In genomic region chr4:120360011-120360521, GRCm38 (mm10) we compare ENCODE assay signal across 11 mouse cellular contexts. TPM values are rescaled to one million over a fixed set of nuclear protein-coding genes. Genes with fewer than 3 reads are reported as not detected.
DNase-seq lines count a peak whose midpoint lies in the region; ATAC-seq lines count a peak whose summit lies in the region.
"Had no signal": no experiment of that assay in that cellular context is flagged by ENCODE, and none has a peak within 500 bp of the region (broad histone marks: within the 10 kb centered on the region; RNA-seq: fewer than 3 reads in every experiment).

No protein-coding gene starts in this region.

- peaks cover 18% of the 10 kb centered on the region for H3K4me1 ChIP-seq in hindbrain, embryonic 16.5 days (ENCODE audit: control insufficient read depth, insufficient read depth, low read depth, low read length)
- H3K4me1 ChIP-seq in midbrain, embryonic 10.5 days = peaks cover 21% of the 10 kb centered on the region
- H3K4me1 ChIP-seq in stomach, embryonic 16.5 days (ENCODE audit: control insufficient read depth, insufficient read depth, low read length) = no peaks in the 10 kb centered on the region
- H3K4me1 ChIP-seq: heart, embryonic 13.5 days had no signal

- H3K4me3 ChIP-seq in hindbrain, embryonic 16.5 days (ENCODE audit: low read length) = no peak overlapping the region
- H3K4me3 ChIP-seq in midbrain, embryonic 10.5 days = no peak overlapping the region
- no peak overlapping the region for H3K4me3 ChIP-seq in stomach, embryonic 16.5 days (replicated peaks; ENCODE audit: low read length)
- H3K4me3 ChIP-seq: heart, embryonic 13.5 days had no signal

- WGBS in hindbrain, embryonic 16.5 days = 7% methylated on average over 7 of the region's 8 CpGs
- 4% methylated on average over 8 of the region's 8 CpGs for WGBS in midbrain, embryonic 10.5 days
- WGBS in stomach, embryonic 16.5 days = 7% methylated on average over 8 of the region's 8 CpGs

- DNase-seq in heart, adult 11 months = peak; percentile 64
- DNase-seq in heart, postnatal 36 days = no peak
- DNase-seq in midbrain, embryonic 10.5 days (ENCODE audit: low spot score) = no peak
- DNase-seq in adrenal gland, postnatal 25 days = no peak
- no peak for DNase-seq in cerebellum, adult 18-20 months
- DNase-seq in ovary, postnatal 14 days (ENCODE audit: low spot score) = no peak
- DNase-seq: embryo, embryonic 11 days; thymus, postnatal 25 days had no signal

- H3K27me3 ChIP-seq in hindbrain, embryonic 16.5 days (replicated peaks; ENCODE audit: control insufficient read depth, insufficient read depth, low read length) = no peaks in the 10 kb centered on the region
- peaks cover 27% of the 10 kb centered on the region for H3K27me3 ChIP-seq in midbrain, embryonic 10.5 days (ENCODE audit: low read depth, poor library complexity, severe bottlenecking)
- no peaks in the 10 kb centered on the region for H3K27me3 ChIP-seq in stomach, embryonic 16.5 days (ENCODE audit: control insufficient read depth, insufficient read depth, low read length)

- peak overlapping the region; percentile 63 for H3K27ac ChIP-seq in hindbrain, embryonic 16.5 days (ENCODE audit: low read depth, low read length)
- peak overlapping the region; percentile 52; the same call in 1 of the 2 replicates for H3K27ac ChIP-seq in midbrain, embryonic 10.5 days (replicated peaks)
- no peak overlapping the region for H3K27ac ChIP-seq in stomach, embryonic 16.5 days (ENCODE audit: low read length)
- H3K27ac ChIP-seq: heart, embryonic 13.5 days had no signal

- peak; percentile 71 for ATAC-seq in hindbrain, embryonic 16.5 days
- ATAC-seq in stomach, embryonic 16.5 days (ENCODE audit: insufficient read depth, low FRiP score) = 0 out of 2 replicates have a peak, but pooled peaks have one; percentile 29

- H3K36me3 ChIP-seq in hindbrain, embryonic 16.5 days (ENCODE audit: control insufficient read depth, insufficient read depth, low read length) = no peaks in the 10 kb centered on the region
- no peaks in the 10 kb centered on the region for H3K36me3 ChIP-seq in midbrain, embryonic 10.5 days
- no peaks in the 10 kb centered on the region for H3K36me3 ChIP-seq in stomach, embryonic 16.5 days (ENCODE audit: control insufficient read depth, insufficient read depth, low read length)
- H3K36me3 ChIP-seq: heart, embryonic 13.5 days had no signal

- no peaks in the 10 kb centered on the region for H3K9me3 ChIP-seq in hindbrain, embryonic 16.5 days (ENCODE audit: control insufficient read depth, low read length)
- no peaks in the 10 kb centered on the region for H3K9me3 ChIP-seq in midbrain, embryonic 10.5 days (replicated peaks)
- H3K9me3 ChIP-seq in stomach, embryonic 16.5 days (replicated peaks; ENCODE audit: control insufficient read depth, low read length) = no peaks in the 10 kb centered on the region
- H3K9me3 ChIP-seq: heart, embryonic 13.5 days had no signal

- H3K9ac ChIP-seq in hindbrain, embryonic 16.5 days (ENCODE audit: low read depth, low read length) = peak overlapping the region; percentile 33
- H3K9ac ChIP-seq in stomach, embryonic 16.5 days (ENCODE audit: low read length) = no peak overlapping the region
- H3K9ac ChIP-seq: heart, embryonic 13.5 days had no signal

- intact Hi-C loops in heart, postnatal 36 days (cut with DNase I) = no loop called here

- no peak overlapping the region for H3K4me2 ChIP-seq in hindbrain, embryonic 16.5 days (ENCODE audit: low read length)
- no peak overlapping the region for H3K4me2 ChIP-seq in stomach, embryonic 16.5 days (ENCODE audit: low read depth, low read length)
- H3K4me2 ChIP-seq: heart, embryonic 13.5 days had no signal

RNA-seq across cellular contexts. Expression of gene Scmh1, which starts 45.0 kb away (rescaled TPM):
- total RNA-seq in heart, postnatal 36 days (2021) = 10 to 100 TPM; 56.4 to 59.8 TPM
- polyA plus RNA-seq in hindbrain, embryonic 16.5 days (2015; fragmentation: Nextera tagmentation; extraction: Ambion mirVana) = 74.5 and 90.0 TPM in 2 replicates
- polyA plus RNA-seq in midbrain, embryonic 10.5 days (2016; fragmentation: Nextera tagmentation; extraction: Ambion mirVana) = 36.8 and 46.9 TPM in 2 replicates
- polyA plus RNA-seq in stomach, embryonic 16.5 days (2015; fragmentation: Nextera tagmentation; extraction: Ambion mirVana) = 40.0 and 44.6 TPM in 2 replicates
- 41.2 and 47.5 TPM in 2 replicates for total RNA-seq in adrenal gland, postnatal 25 days (2021)
